Mouse (Mus musculus): ENCODE measurements at regions not wholly inside any gene's neighbourhood (a gene's known extent, or its start where the extent isn't known, plus 50 kb on each side); places are given as distances from the start of the nearest gene placed in this dataset.

DNA sequence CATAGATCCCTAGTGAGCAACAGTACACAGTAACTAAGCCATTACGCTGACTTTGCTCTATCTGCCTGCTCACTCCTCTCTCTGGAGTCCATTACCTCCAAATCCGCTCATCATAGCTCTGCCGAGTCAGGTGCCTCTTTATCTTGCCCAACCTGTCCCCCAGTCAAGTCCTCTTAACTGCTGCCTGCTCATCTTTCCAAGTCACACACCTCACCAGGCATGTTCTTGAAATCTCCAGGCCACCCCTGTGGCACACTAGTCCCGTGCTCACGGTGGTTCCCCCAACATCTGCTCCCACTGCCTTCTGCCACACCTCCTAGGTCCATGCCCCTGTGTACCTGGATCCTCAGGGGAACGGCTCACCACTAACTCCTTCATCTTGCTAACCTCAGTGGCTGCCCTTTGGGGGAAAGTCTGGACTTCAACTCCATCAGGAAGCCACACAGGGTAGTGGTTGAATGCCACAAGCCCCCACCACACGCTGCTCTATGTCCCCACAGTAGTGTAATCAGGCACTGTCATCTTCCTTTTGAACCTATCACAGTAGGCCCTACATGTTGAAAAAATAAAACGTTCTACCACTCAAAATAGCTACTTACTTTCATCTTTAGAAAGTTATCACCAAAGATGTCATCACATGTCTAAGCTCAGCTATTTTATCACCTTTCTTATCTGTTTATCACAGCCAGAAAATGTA lies 126.3 kb upstream of the Klf14 start:
- DNase-seq (ENCODE audit: low spot score): no peak

DNA sequence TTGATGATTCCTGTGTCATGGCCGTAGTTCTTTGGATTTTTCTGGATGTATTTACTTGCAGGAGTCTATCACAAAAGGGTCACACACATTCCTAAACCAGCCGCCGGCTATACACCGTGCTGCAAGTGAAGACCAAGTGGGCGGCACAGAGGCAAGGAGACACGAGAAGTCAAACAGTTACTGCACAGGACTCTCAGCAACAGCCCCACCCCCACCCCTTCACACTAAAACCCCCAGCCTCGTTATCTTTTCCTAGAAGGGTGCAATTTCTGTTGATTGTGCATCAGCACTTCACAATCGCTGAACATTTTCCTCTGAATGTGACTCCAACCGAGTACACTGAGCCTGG lies 126.9 kb upstream of the Klf14 start:
- no peak for DNase-seq (ENCODE audit: low spot score)

DNA sequence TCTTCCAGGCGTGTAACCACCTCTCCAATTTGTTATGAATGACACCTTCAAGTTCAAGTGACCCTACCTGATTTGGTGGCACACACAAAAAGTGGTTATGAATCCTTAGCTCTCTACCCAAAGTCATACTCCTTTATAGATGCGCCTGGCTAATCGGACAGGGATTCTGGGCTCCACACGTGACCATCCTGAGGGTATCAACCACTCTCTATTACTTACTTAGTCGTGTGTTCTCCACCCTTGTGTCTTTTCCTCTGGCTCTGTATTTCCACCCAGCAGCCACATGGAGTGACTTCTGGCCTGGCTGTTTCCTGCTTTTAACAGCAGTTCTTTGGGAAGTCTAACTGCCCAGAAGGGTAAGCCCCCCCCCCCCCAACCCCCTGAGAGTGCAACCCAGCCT lies 127.4 kb upstream of the Klf14 start:
- DNase-seq (ENCODE audit: low spot score): no peak

DNA sequence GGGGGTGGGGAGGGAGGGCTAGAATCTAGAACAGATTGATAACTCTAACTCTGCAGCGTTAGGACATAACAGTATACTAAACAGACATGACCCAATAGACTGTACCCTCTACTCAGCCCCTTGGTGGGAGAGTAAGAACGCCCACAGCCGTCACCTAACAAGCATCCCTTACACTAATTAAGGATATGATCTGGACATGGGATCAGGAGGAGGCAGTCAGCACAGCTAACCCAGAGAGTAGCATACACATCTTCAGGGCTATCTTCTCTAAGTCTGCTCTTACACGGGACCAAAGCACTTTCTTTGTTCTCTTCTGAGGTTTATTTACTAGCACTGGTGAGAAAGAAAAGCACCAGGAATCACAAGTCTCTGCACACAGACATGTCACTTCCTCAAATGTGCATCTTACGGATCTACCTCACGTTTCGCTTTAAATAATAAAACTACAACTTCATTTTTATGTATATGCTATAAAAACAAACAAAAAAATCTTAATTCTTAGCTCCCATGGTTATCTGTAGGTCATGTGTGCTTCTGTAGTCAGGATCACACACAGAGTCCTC lies 128.0 kb upstream of the Klf14 start:
- DNase-seq (ENCODE audit: low spot score): no peak

DNA sequence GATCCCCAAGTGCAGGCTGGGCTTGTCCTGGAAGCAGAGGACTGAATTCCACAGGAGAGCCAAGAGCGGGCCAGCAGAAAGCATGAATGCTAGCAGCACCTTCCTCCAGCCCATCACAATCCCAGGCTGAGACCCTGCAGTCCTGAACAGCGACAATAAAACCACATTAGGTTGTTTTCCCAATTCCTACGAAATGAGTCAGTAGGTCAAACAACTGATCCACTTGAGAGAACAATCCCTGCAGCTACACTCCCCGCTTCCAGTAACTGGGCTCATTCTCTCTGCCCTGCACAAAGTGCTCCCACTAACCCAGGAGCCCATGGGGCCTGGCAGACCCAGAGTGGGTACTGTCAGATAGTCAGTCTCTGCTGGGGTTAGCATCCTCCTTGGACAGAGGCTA lies 128.6 kb upstream of the Klf14 start:
- no peak for DNase-seq (ENCODE audit: low spot score)

DNA sequence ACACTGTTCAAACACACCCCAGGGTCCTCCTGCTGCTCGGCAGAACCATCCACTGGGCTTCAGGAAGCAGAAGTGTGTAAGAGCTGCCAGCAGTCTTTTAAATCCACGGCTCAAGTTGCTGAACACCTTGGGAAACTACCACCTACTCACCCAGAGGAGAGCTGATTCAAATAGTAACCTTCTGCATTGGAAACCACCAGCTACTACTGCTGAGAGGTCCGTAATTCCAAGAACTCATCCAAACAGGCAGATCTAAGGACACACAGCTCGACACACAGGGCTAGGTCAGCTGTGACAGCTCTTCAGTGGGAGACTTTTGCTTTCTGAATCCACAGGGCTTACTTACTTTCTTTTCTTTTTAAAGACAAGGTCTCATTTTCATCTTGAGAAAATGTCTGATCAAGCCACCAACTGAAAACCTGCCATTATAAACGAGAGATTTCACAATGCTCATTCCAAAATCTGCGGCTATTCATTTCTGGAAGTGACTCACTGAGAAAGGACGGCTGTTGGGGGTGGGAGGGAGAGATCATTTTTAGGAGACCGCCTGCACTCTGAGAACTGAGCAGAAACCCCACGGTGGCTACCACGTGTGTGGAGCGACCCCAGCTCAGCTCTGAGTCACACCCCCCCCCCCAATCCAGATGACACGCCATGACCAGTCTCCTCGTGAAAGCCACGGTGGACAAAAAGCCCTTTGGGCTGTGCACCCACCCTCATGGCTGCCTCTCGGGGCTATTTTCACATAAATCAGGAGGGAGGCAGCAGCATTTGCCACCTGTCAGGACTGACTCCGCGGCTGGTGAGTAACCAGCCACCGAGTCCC lies 129.5 kb upstream of the Klf14 start:
- no peak for DNase-seq (ENCODE audit: low spot score)

DNA sequence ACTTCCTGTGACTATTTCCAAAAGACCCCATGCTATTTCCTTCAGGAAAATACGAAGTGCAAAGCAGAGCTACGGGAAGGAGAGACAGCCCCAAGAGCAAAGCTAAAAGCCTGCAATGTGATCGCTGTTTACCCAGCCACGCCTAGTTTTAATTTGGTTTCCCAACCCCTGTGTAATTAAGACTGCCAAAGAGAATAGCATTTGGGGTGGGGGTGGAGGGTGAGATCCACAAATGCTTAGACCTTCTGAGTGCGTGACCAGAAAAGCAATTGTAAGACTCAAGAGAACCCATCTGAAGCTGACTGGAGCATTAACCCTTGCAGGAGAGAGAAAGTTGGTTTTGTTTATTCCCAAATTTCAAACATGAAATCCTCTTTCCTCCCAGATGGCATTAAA lies 130.1 kb upstream of the Klf14 start:
- DNase-seq (ENCODE audit: low spot score): no peak

DNA sequence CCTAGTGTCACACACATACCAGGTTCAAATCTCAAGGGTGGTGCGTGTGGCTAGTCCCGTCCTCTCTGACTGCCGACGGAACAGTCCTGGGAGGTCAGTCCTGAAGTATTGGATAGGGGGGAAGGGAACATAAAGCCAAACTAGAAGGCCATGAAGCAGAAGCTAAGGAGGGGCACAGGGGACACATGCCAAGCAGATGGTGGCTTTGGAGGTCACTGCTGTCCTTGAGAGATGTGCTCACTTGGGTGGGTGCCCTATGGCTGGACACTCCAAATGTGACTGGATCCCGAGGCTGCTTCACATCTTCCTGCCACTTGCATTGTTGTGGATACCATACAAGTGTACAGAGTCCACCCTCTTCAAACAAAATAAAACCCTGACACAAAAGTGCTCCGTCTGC lies 131.4 kb upstream of the Klf14 start:
- no peak for DNase-seq (ENCODE audit: low spot score)

DNA sequence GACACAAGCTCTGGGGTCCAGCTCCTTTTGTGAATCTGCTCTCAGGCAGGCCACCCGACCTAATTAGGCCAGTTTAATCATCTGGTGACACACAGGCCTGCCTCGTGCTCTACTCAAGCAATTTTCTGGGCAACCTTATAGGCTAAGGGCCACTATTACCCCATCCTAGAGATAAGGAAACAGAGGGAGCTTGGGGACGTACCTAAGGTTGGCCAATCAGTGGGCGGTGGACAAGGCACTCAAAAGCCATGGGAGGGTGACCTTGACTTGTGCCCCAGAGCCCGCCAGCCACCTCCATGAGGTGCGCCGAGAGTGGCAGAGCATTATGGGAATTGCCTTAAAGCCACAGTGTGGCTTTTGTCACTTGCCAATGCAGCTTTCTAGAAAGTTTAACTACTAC lies 131.9 kb upstream of the Klf14 start:
- no peak for DNase-seq (ENCODE audit: low spot score)

DNA sequence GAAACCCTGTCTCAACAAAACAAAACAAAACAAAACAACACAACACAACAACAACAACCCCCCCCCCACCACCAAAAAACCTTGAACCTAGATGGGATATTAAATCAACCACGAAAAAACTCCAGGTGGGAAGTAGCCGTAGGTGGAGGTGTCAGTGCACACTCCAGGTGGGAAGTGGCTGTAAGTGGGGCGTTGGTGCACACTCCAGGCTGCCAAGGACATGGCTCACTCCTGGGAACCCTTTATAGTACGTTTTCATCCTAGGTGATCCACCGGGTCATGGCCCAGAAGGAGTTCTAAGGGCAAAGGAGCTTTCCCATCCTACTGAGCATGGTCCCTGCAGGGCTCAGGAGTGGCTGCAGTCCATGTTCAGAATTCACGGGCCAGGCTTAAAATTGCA lies 133.4 kb upstream of the Klf14 start:
- DNase-seq (ENCODE audit: low spot score): no peak

DNA sequence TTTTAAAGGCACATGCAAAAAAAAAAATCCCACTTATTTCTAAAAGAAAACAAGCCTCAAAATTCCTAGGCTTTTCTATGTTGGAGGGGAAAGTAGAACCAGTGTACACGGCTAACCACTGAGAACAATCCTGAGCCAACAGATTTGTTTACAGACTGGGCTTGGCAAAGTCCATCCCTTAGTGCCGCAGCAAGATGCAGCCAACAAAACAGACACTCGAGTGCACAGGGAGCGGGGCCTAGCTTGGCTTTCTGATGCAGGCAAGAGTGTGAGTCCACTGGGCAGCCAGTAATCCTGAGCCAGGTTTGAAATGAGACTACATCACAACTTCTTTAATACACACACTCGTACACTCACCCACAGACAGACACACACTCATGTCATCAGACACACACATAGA lies 133.9 kb upstream of the Klf14 start:
- DNase-seq (ENCODE audit: low spot score): no peak

DNA sequence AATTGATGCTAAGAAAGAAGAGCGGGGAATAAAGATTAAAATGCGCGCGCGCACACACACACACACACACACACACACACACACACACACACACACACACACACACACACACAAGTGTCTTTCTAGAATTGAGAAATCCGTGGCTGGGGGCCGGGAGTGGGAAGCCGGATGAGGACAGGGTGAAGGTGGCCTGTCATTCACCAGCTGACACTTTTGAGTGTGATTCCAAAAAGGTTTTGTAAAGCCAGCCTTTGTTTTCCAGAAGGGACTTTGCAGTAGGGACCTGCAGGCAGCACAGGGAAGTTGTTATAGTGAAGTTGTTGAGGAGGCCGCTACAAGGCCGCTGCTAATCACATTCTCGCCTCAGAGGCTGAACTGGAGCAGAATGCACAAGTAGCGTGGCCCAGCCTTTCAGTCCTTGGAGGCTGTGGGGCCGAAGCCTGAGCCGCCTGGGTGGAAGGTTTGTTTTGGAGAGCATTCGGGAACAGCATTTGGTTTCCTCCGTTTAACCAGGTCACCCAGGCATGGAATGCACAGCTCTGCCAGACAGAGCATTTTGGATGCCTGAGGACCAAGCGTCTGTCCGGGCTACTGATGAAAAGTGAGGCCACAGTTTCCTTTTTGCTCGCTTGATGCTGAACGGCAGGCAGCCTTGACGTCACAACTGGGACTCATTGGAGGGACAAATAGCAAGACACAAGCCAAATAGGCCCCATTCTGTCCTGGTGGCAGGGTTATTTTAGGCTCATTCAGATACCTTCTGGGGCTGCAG lies 137.3 kb upstream of the Klf14 start:
- peak; percentile 49 for DNase-seq (ENCODE audit: low spot score)

DNA sequence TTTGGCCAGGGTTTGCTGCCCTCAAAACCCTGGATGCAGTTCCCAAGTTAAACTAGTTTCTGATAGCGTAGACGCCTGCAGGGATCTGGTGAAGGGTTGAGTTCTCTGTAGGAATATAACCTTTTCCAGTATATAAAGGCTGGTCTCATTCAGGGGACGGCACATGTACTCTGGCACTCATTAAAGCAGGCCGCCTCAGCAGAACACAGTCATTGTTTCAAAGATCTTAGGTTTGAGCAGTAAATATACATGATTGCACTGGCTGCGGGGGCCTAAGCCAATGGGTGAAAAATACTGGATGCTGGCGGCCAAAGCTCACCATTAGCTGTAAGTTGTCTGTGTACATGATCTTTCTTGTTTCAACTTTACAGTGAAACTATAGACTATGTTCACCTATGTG lies 137.9 kb upstream of the Klf14 start:
- DNase-seq (ENCODE audit: low spot score): no peak

DNA sequence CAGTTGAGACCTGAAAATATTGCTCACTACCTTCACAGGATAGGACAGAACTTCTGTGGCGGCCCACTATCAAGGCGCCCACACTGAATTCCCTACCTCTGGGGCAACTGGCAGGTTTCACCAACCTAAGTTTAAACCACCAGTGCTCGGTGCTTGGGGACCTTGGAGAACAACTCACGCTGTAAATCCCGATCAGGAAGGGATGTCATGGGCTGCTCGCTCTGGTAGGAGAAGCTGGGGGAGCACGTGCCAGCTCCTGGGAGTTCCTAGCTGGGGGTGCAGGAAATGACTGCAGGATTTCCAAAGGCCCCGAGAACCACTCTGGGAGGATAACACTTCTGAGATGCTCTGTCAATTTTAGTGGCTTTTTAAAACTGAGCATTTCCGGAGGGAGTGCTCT lies 138.4 kb upstream of the Klf14 start:
- DNase-seq (ENCODE audit: low spot score): no peak

DNA sequence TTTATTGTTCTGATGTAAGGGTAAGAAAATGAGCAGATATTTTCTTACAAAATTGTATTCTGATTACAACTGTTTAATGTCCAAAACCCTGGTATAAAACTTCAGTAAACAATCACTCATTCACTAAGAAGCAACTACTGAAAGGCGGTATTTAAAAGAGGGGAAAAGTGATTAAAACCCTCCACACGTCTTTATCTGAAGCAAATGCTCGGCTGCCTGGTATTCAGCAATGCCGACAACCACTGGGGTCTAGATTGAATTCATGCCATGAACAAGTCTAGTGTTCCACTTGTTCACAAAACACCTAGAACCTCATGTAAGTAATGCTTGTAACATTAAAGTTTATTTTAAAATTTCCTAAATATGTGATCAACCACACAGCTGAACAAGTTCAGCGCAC lies 139.2 kb upstream of the Klf14 start:
- no peak for DNase-seq (ENCODE audit: low spot score)

DNA sequence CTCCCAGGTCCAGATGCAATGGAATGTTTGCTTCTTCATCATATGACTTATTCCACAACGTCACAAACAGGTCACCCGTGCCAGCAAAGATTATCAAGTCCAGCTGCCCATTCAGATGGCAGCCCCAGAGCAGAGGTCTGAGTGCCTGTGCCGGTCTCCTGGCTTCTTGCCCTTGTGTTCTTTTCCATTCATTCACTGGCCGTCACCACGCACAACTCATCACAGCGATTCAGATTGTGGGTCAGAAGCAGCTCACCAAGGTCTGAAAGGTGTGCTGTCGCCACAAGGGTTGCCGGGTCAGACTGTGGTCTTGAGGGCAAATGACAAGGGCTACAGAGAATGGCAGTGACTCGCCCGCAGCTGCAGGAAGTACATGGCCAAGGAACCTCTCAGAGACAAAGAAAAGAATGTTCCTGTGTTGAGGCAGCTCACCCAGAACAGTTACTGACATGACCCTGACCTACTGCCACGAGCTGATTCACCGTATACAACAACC lies 141.3 kb upstream of the Klf14 start:
- no peak for DNase-seq (ENCODE audit: low spot score)

DNA sequence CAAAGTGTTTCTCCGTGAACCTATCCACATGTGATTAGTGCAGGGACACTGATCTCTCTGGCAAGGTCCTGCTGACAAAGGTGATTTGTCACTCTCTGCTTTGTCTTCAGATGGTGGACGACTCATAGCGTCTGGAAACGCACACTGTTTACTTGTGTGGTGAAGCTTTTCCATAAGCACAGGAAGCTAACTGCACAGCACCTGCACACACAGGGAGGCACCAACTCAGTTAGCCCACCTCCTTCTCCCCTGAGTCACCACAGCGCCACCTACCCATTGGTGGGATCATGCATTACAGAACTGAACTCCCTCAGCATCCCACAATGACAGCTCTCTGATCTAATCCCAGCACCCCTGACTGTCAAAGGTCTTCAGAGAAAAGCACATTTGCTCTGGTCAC lies 141.9 kb upstream of the Klf14 start:
- DNase-seq (ENCODE audit: low spot score): no peak

DNA sequence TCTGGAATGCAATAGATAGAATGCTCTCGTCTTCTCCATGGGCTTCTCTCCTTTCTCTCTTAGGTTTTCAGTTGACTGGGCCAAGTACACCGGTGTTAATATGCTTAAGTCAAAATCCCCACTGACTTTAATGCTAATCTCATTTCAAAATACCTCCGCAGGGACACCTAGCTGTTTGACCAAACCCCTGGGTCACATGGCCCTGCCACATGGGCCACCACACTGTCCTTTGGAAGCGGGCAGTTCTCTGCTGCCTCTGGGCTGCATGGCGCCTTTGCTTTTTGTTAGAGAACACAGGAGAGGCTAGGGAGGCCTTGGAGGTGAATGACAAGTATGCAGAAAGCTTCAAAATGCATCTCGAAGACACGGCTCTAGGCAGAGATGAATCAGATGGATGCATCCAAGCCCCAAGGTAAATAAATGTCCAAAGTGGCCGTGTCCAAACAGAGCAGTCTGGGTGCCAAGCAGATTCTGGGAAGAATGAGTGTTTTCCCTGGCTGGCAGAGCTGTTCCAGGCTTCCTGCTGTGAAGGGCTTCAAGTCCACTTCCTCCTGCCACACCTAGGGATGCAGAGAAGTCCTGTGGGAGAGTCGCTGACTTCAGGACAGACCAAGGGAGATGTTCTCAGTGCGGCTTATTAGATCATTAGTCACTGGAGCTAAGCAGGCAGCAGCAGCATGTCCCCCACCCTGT lies 147.4 kb upstream of the Klf14 start:
- no peak for DNase-seq (ENCODE audit: low spot score)

DNA sequence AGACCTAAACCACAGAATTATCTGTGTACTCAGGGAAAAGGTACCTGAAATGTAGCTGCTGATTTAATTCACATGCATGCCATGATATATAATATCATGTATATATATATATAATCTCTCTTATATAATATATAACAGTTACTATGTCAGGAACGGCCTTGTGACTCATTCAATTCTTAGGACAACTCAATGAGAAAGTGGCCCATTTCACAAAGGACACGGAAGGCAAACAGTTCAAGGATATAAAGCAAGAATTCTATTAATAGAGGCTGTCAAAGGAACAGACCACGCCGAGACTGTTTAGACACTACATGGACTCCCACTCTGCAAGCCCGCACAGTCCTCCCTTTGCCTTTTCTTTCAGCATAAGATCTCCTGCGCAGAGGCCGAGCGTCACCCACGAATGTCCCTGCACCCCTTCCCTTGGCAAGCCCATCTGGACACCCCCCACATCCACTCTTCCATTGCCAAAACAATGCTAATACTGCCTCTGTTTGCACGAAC lies 148.0 kb upstream of the Klf14 start:
- no peak for DNase-seq (ENCODE audit: low spot score)

DNA sequence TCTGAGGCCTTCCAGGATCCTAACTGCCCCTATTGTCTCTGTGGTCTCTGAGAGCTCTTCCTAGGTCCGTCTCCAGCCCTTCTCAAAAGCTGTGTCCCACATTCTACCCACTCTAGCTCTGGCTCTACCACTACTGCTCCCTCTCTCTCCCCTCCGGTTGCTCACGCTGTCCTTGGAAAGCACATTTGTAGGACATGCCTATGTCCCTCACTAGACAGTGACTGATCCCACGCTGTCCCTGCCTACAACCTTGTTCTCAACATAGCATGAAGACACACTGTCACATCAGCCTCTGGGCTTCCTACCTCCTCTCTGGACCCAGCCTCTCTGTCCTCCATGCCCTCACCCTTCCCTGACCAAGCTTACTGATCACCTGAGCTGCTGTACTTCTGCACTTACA lies 148.5 kb upstream of the Klf14 start:
- no peak for DNase-seq (ENCODE audit: low spot score)

DNA sequence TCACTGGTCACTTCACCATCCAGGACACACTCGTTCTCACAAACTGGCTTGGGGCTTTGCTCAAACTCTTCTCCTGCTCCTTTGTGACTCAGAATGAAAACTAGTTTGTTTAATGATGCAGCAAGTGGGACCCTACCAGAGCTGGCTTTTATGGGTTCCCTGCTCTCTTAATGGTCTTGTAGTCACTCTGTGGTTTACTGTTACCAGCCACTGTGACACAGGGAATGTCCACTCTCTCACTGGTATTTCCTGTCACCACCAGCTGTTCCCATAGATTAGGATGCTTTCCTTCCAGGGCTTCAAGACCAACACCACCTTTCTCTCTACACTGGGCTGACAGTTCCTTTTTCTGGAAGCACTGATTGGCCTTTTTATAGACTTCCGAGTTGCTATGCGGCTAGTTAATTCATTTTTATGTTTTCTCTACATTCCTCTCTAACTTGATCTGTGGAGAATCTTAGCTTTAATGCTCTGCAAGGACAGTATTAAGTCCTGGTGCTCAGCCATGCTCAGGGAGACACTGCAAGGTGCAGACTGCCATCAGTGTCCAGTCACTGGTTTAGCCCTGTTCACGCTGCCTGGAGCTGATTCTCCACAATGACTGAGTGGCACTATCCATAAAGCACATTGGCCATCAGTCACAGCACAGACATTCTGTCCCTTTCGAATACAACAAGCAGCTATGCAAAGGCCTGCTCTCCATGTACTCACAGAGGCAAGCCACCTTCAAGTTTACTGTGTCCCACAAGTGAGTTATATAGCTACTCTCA lies 149.2 kb upstream of the Klf14 start:
- DNase-seq (ENCODE audit: low spot score): no peak
